Mouse (Mus musculus): ENCODE results near the gene Olfr615.
"Not testable (repeated sequence)": the region's sequence is repeated elsewhere in the genome, so short reads cannot be mapped to it uniquely, and the experiment has no call there.

Olfr615 gene

GRCm38 (mm10) chr7:103555779-103556178 is at the start of gene Olfr615:
Olfr615 (plus strand) TSS chr7:103556079.
- no peak for DNase-seq

GRCm38 (mm10) chr7:103512022-103512421 is 43.9 kb upstream of the Olfr615 start, which contains the start of gene Olfr610:
Olfr610 (minus strand) TSS chr7:103512122.
- no peak for DNase-seq

DNA sequence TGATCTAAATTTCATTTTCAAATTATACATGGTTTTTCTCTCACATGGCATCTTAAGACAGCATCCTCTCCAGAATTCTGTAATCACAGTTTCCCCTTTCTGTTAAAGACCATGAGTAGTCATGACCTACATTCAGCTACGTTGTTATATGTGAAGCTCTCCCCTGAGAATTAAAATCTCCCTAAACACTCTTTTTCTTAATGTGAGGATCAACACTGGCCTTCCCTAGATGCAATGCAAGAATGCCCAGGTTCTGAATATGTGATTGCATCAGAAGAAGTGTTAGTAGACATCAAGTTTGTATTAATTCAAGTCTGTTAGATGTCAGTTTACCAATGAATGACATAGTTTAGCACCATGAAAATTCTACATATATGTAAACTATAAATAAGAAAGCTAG is 35.1 kb upstream of the Olfr615 start, which contains the start of gene Olfr611:
Gene Olfr611 (minus strand): TSS at position 101 of the 400 bp plus-strand sequence.
- DNase-seq, result not testable (repeated sequence)

DNA sequence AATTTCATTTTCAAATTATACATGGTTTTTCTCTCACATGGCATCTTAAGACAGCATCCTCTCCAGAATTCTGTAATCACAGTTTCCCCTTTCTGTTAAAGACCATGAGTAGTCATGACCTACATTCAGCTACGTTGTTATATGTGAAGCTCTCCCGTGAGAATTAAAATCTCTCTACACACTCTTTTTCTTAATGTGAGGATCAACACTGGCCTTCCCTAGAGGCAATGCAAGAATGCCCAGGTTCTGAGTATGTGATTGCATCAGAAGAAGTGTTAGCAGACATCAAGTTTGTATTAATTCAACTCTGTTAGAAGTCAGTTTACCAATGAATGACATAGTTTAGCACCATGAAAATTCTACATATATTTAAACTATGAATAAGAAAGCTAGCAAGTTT is 13.3 kb upstream of the Olfr615 start, which contains the start of gene Olfr612:
Gene Olfr612 (minus strand): TSS at position 101 of the 400 bp plus-strand sequence.
- not testable (repeated sequence) for DNase-seq

DNA sequence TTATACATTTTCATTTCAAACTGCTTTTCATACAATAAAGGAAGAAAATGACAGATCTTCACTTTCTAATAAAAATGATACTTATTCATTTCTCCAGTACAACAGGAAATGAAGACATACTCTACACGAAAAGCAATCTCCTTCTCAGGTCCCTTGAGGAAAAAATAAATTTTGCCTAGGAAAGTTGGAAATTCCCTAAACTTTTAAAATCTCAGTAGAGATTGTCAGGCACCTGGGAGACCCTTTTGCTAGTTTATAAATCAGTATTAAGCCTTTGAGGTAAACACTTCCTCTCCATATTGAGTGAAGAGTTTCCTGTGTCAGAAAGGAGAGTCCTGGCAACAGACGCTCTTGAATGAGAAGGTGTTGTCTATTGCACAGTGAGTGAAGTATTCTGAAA is 8.1 kb upstream of the Olfr615 start, which contains the start of gene Olfr613:
Gene Olfr613 (plus strand): TSS at position 301 of the 400 bp plus-strand sequence.
- no peak for DNase-seq

DNA sequence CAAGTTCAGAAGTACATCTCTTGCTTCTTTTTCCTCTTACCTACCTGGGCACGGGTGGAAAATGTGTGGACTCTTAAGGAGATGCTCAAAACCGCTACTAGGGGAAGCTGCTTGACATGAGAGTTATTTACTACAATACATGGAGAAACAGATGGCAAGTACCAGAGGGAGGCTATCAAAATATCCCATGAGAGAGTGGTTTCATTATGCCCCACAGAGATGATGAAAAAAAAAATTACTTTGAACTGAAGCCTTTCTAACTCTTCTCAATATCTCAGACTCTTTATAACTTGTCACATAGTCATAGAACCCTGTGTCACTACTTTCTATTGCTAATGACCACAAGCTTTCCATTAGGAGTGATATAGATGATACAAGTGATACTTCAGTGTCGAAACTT is 13.2 kb downstream of the Olfr615 start, which contains the start of gene Olfr616:
Gene Olfr616 (minus strand): TSS at position 101 of the 400 bp plus-strand sequence.
- no peak for DNase-seq

DNA sequence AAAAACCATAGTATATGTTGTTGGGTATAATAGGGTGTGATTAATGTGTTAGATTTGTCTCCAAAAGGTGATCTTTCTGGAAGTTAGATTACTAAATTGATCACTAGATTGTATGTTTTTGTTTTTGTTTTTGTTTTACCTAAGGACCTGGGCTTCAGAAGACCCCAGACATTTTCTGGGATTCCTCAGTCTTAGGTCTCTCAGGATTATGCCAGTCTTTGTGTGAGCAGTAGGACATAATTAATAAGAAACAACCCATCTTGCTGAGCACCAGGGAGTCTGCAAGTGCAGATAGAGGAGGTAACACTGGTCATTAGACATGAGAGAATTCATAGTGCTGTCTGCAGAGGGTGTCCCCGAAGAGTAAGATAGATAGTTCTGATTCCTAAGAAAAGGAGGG is 16.9 kb downstream of the Olfr615 start, which contains the start of gene Olfr617:
Gene Olfr617 (plus strand): TSS at position 301 of the 400 bp plus-strand sequence.
- no peak for DNase-seq

GRCm38 (mm10) chr7:103589803-103590202 is 33.9 kb downstream of the Olfr615 start, which contains the start of gene Olfr618:
Olfr618 (plus strand) TSS chr7:103590103.
- DNase-seq, result no peak

- DNase-seq, result no peak
Observed at GRCm38 (mm10) chr7:103600275-103600674, 44.4 kb downstream of the Olfr615 start, which contains the start of gene Olfr619. Olfr619 (plus strand) TSS chr7:103600575.

- DNase-seq, result no peak
Observed at GRCm38 (mm10) chr7:103607425-103607824, 51.5 kb downstream of the Olfr615 start.

- no peak for DNase-seq
Observed at GRCm38 (mm10) chr7:103612434-103612833, 56.6 kb downstream of the Olfr615 start, which contains the start of gene Olfr620. Olfr620 (minus strand) TSS chr7:103612534.
